Mouse (Mus musculus) MEL (cell line): ENCODE measurements around the gene Entpd4b.
"Not testable (repeated sequence)": the region's sequence is repeated elsewhere in the genome, so short reads cannot be mapped to it uniquely, and the experiment has no call there.

Experiments
- CTCF ChIP-seq, 3 experiments: IDR thresholded peaks in 2 of 3; conservative IDR thresholded peaks in 1 of 3; 2 replicates each; pipeline ENCODE4 v1.5.1; 2011 to 2012; ENCODE audit warnings: low read length in 3 of 3, low read depth in 2 of 3, mild to moderate bottlenecking in 2 of 3, improper control_type of control experiment in 1 of 3, inconsistent platforms in 1 of 3, mixed read lengths in 1 of 3, moderate library complexity in 1 of 3; ENCODE audit not compliant: control insufficient read depth in 1 of 3, insufficient read depth in 1 of 3, poor library complexity in 1 of 3, severe bottlenecking in 1 of 3
- ELF1 ChIP-seq: IDR thresholded peaks from 2 replicates; pipeline ENCODE4 v1.6.1; 2014; ENCODE audit warnings: low read depth, mild to moderate bottlenecking, inconsistent platforms, low read length, improper control_type of control experiment, moderate library complexity
- GABPA ChIP-seq: IDR thresholded peaks from 2 replicates; pipeline ENCODE4 v1.6.1; 2012; ENCODE audit warnings: low read depth, mild to moderate bottlenecking, inconsistent platforms, low read length, improper control_type of control experiment, moderate library complexity
- MAZ ChIP-seq: IDR thresholded peaks from 2 replicates; pipeline ENCODE4 v1.6.1; 2012; ENCODE audit warnings: low read depth, mild to moderate bottlenecking, inconsistent platforms, low read length, improper control_type of control experiment
- SIN3A ChIP-seq: IDR thresholded peaks from 2 replicates; pipeline ENCODE4 v1.6.1; 2012; ENCODE audit warnings: low read length, improper control_type of control experiment, inconsistent platforms
- USF1 ChIP-seq: IDR thresholded peaks from 2 replicates; pipeline ENCODE4 v1.6.1; 2014; ENCODE audit warnings: low read depth, mild to moderate bottlenecking, inconsistent platforms, low read length, improper control_type of control experiment, moderate library complexity
- USF2 ChIP-seq, 2 experiments: IDR thresholded peaks; 2 replicates each; pipeline ENCODE4 v1.6.1; 2011 to 2012; ENCODE audit warnings: improper control_type of control experiment in 2 of 2, low read length in 2 of 2, borderline replicate concordance in 1 of 2, inconsistent platforms in 1 of 2, low read depth in 1 of 2, mild to moderate bottlenecking in 1 of 2; ENCODE audit not compliant: insufficient read depth in 1 of 2

- TF ChIP-seq GABPA; USF1; CTCF (IDR thresholded peaks at IDR 0.05 in 2 of 3, conservative IDR thresholded peaks at IDR 0.05 in 1 of 3; ENCODE audit: control insufficient read depth in 1 of 3, insufficient read depth in 1 of 3, low read depth in 2 of 3, low read length in 3 of 3, poor library complexity in 1 of 3, severe bottlenecking in 1 of 3); SIN3A; ELF1; MAZ; USF2 (IDR thresholded peaks at IDR 0.05; ENCODE audit: borderline replicate concordance in 1 of 2, insufficient read depth in 1 of 2, low read depth in 1 of 2, low read length in 2 of 2): not testable (repeated sequence)
Measured at GRCm38 (mm10) chr14:69536539-69536938, 18.7 kb upstream of the Entpd4b start.
